Mouse (Mus musculus): ENCODE measurements at regions not wholly inside any gene's neighbourhood (a gene's known extent, or its start where the extent isn't known, plus 50 kb on each side); places are given as distances from the start of the nearest gene placed in this dataset.

- H3K4me3 ChIP-seq (replicated peaks in 1 of 3; ENCODE audit: low read depth in 2 of 3, low read length in 2 of 3, poor library complexity in 1 of 3), result no peak overlapping the region
- no peak for DNase-seq (ENCODE audit: extremely low read depth)
- H3K27me3 ChIP-seq (replicated peaks), result peaks cover 3% of the 10 kb centered on the region
- dilution Hi-C loops (cut with MboI; ENCODE audit: extremely low pct_ligation_motif_present, extremely low pct_unique_long_range_greater_than_20kb, low sequenced_read_pairs) (no loop called here), in situ Hi-C loops (cut with MboI; ENCODE audit: low pct_ligation_motif_present, low pct_unique_long_range_greater_than_20kb, low sequenced_read_pairs) (no loop called here)
- H3K4me2 ChIP-seq (ENCODE audit: insufficient read depth, low read depth, poor library complexity, severe bottlenecking), result no peak overlapping the region
- no peaks in the 10 kb centered on the region for H3K9me3 ChIP-seq (replicated peaks; ENCODE audit: low read length)
- no peak overlapping the region for H3K27ac ChIP-seq (ENCODE audit: insufficient read depth, low read depth)
- H3K79me2 ChIP-seq (replicated peaks; ENCODE audit: control insufficient read depth, extremely low read depth, insufficient read depth, poor library complexity, severe bottlenecking), result no peaks in the 10 kb centered on the region
- no peak overlapping the region for H3K9ac ChIP-seq (ENCODE audit: insufficient read depth, low read depth)
- no peaks in the 10 kb centered on the region for H3K36me3 ChIP-seq (replicated peaks in 1 of 2; ENCODE audit: control insufficient read depth in 1 of 2, insufficient read depth in 1 of 2, low read length in 1 of 2)
- H3K4me1 ChIP-seq (ENCODE audit: control insufficient read depth in 1 of 2, insufficient read depth in 2 of 2), result peaks cover 0 to 18% of the 10 kb centered on the region in 2 experiments; a peak in 2 of 4 replicates
- TF ChIP-seq RAD21 (IDR thresholded peaks at IDR 0.05; ENCODE audit: low read depth, low read length), result no peak
- no peak for TF ChIP-seq CHD1 (IDR thresholded peaks at IDR 0.05; ENCODE audit: low read depth, low read length)
- no peak for TF ChIP-seq SMC3 (IDR thresholded peaks at IDR 0.05; ENCODE audit: low read depth, low read length)
- TF ChIP-seq NELFE (IDR thresholded peaks at IDR 0.05; ENCODE audit: low read depth, low read length), result no peak
These were observed 319.0 kb upstream of the Npvf start for GRCm38 (mm10) chr6:50973231-50973654.

- Histone ChIP-seq H3K79me2 (replicated peaks; ENCODE audit: control insufficient read depth, extremely low read depth, insufficient read depth, poor library complexity, severe bottlenecking) (no peaks in the 10 kb centered on the region), H3K36me3 (replicated peaks in 1 of 2; ENCODE audit: control insufficient read depth in 1 of 2, insufficient read depth in 1 of 2, low read length in 1 of 2) (no peaks in the 10 kb centered on the region), H3K9me3 (replicated peaks; ENCODE audit: low read length) (no peaks in the 10 kb centered on the region), H3K4me1 (ENCODE audit: control insufficient read depth in 1 of 2, insufficient read depth in 2 of 2) (peaks cover 0 to 24% of the 10 kb centered on the region in 2 experiments; a peak in 2 of 4 replicates), H3K27me3 (replicated peaks) (peaks cover 3% of the 10 kb centered on the region), H3K9ac (ENCODE audit: insufficient read depth, low read depth) (no peak overlapping the region), H3K4me3 (replicated peaks in 1 of 3; ENCODE audit: low read depth in 2 of 3, low read length in 2 of 3, poor library complexity in 1 of 3) (no peak overlapping the region), H3K4me2 (ENCODE audit: insufficient read depth, low read depth, poor library complexity, severe bottlenecking) (no peak overlapping the region), H3K27ac (ENCODE audit: insufficient read depth, low read depth) (no peak overlapping the region)
- in situ Hi-C loops (cut with MboI; ENCODE audit: low pct_ligation_motif_present, low pct_unique_long_range_greater_than_20kb, low sequenced_read_pairs) (no loop called here), dilution Hi-C loops (cut with MboI; ENCODE audit: extremely low pct_ligation_motif_present, extremely low pct_unique_long_range_greater_than_20kb, low sequenced_read_pairs) (no loop called here)
- no peak for DNase-seq (ENCODE audit: extremely low read depth)
- TF ChIP-seq ZNF384 (IDR thresholded peaks at IDR 0.05; ENCODE audit: low read depth, low read length), result peak; percentile 26; the same call in 1 of the 2 replicates
- no peak for TF ChIP-seq USF2 (conservative IDR thresholded peaks at IDR 0.05; ENCODE audit: low read depth, low read length)
These were observed 319.6 kb upstream of the Npvf start for GRCm38 (mm10) chr6:50973815-50974214.

DNA sequence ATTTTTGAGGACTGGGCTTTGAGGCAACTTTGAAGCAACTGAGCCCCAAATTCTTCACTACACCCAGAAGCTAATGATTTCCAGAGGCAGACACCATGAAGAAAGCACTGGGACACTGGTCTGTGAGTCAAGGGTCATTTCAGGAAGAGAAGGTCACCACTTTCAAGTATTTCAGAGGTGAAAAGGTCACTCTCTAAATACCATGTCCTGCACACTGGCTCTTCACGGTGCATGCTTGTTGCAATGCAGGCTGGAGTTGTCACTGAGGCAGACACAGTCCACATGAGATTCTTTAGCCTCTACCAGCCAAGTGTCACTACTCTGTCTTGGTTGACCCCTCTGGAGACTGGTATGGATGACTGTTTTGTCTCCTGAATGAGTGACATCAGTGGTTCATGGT, 320.7 kb upstream of the Npvf start:
- no peak overlapping the region for H3K27ac ChIP-seq (ENCODE audit: insufficient read depth, low read depth)
- peaks cover 3% of the 10 kb centered on the region for H3K27me3 ChIP-seq (replicated peaks)
- no peaks in the 10 kb centered on the region for H3K36me3 ChIP-seq (replicated peaks in 1 of 2; ENCODE audit: control insufficient read depth in 1 of 2, insufficient read depth in 1 of 2, low read length in 1 of 2)
- no peaks in the 10 kb centered on the region for H3K9me3 ChIP-seq (replicated peaks; ENCODE audit: low read length)
- no peak for DNase-seq (ENCODE audit: extremely low read depth)
- no peak overlapping the region for H3K4me2 ChIP-seq (ENCODE audit: insufficient read depth, low read depth, poor library complexity, severe bottlenecking)
- H3K9ac ChIP-seq (ENCODE audit: insufficient read depth, low read depth), result no peak overlapping the region
- H3K79me2 ChIP-seq (replicated peaks; ENCODE audit: control insufficient read depth, extremely low read depth, insufficient read depth, poor library complexity, severe bottlenecking), result no peaks in the 10 kb centered on the region
- no peak overlapping the region for H3K4me3 ChIP-seq (replicated peaks in 1 of 3; ENCODE audit: low read depth in 2 of 3, low read length in 2 of 3, poor library complexity in 1 of 3)
- peaks cover 1 to 36% of the 10 kb centered on the region in 2 experiments; a peak in 3 of 4 replicates for H3K4me1 ChIP-seq (ENCODE audit: control insufficient read depth in 1 of 2, insufficient read depth in 2 of 2)
- in situ Hi-C loops (cut with MboI; ENCODE audit: low pct_ligation_motif_present, low pct_unique_long_range_greater_than_20kb, low sequenced_read_pairs), result loop anchor here (25.0 kb wide), 1 partner anchor 187 kb away; no protein-coding TSS in a partner anchor
- TF ChIP-seq RAD21 (IDR thresholded peaks at IDR 0.05; ENCODE audit: low read depth, low read length) (no peak), MEF2A (IDR thresholded peaks at IDR 0.05; ENCODE audit: borderline replicate concordance, low read depth, low read length) (no peak), CTCF (conservative IDR thresholded peaks at IDR 0.05 in 1 of 2, IDR thresholded peaks at IDR 0.05 in 1 of 2; ENCODE audit: low read depth in 2 of 2, low read length in 2 of 2) (no peak), RCOR1 (conservative IDR thresholded peaks at IDR 0.05; ENCODE audit: low read depth, low read length) (no peak), NRF1 (IDR thresholded peaks at IDR 0.05; ENCODE audit: low read depth, low read length) (no peak), NELFE (IDR thresholded peaks at IDR 0.05; ENCODE audit: low read depth, low read length) (no peak), POLR2AphosphoS2 (IDR thresholded peaks at IDR 0.05; ENCODE audit: low read depth, low read length) (no peak), BHLHE40 (IDR thresholded peaks at IDR 0.05; ENCODE audit: low read depth, low read length) (no peak), ELF1 (IDR thresholded peaks at IDR 0.05; ENCODE audit: low read depth, low read length) (no peak)
- dilution Hi-C loops (cut with MboI; ENCODE audit: extremely low pct_ligation_motif_present, extremely low pct_unique_long_range_greater_than_20kb, low sequenced_read_pairs), result no loop called here
